Mouse (Mus musculus) midbrain, embryonic 11.5 days (tissue): ENCODE results near the gene Ska2. TPM values are rescaled to one million over a fixed set of nuclear protein-coding genes. Genes with fewer than 3 reads are reported as not detected.

ENCODE experiments used
- ATAC-seq: fragments of 200-750 bp; cut with Nextera tagmentation; 2 replicates; pipeline ENCODE4 v1.8.0; 2017; ENCODE audit warnings: moderate TSS enrichment, moderate library complexity; ENCODE audit not compliant: low FRiP score
- DNase-seq: peaks from one replicate; pipeline ENCODE4 v3.0.0; 2015; ENCODE audit warnings: low spot score; ENCODE audit errors: missing footprints
- H3K27ac ChIP-seq: fragments of 300-500 bp; sonication (generic); 2 replicates; pipeline ENCODE4 v1.5.1; 2014; ENCODE audit warnings: low read depth, low read length
- H3K27me3 ChIP-seq: fragments of 300-500 bp; sonication (generic); 2 replicates; pipeline ENCODE4 v1.6.1; 2014; ENCODE audit warnings: mild to moderate bottlenecking, low read length, moderate library complexity, mixed read lengths; ENCODE audit not compliant: control insufficient read depth, insufficient read depth
- H3K36me3 ChIP-seq: fragments of 300-500 bp; sonication (generic); 2 replicates; pipeline ENCODE4 v1.6.1; 2014; ENCODE audit warnings: mild to moderate bottlenecking, low read length, moderate library complexity, mixed read lengths; ENCODE audit not compliant: control insufficient read depth, insufficient read depth
- H3K4me1 ChIP-seq: fragments of 300-500 bp; sonication (generic); 2 replicates; pipeline ENCODE4 v1.6.1; 2014; ENCODE audit warnings: low read length; ENCODE audit not compliant: control insufficient read depth, insufficient read depth
- H3K4me2 ChIP-seq: fragments of 300-500 bp; sonication (generic); 2 replicates; pipeline ENCODE4 v1.6.1; 2014; ENCODE audit warnings: mild to moderate bottlenecking, moderate library complexity
- H3K4me3 ChIP-seq: fragments of 300-500 bp; sonication (generic); 2 replicates; pipeline ENCODE4 v1.5.1; 2014; ENCODE audit warnings: low read depth, low read length
- H3K9ac ChIP-seq: fragments of 300-500 bp; sonication (generic); 2 replicates; pipeline ENCODE4 v1.6.1; 2014; ENCODE audit warnings: low read length
- H3K9me3 ChIP-seq: fragments of 300-500 bp; sonication (generic); 2 replicates; pipeline ENCODE4 v1.6.1; 2016; ENCODE audit warnings: low read length; ENCODE audit not compliant: control insufficient read depth
- WGBS: fragments of 180-500 bp; shearing (Covaris S2); extraction: QIAGEN DNeasy Blood & Tissue Kit; methylation state at CpG from one replicate; pipeline ENCODE4 v1.1.7; 2014; 5-methylcytosine and 5-hydroxymethylcytosine counted together
- polyA plus RNA-seq: library from polyadenylated mRNA; unstranded; fragments of >200 nt; fragmentation: Nextera tagmentation; extraction: Ambion mirVana; gene quantifications from 2 replicates; pipeline ENCODE4 v1.2.1, GENCODE M21; 2014

Gene Ska2
- 113 and 115 TPM in 2 replicates for polyA plus RNA-seq

DNA sequence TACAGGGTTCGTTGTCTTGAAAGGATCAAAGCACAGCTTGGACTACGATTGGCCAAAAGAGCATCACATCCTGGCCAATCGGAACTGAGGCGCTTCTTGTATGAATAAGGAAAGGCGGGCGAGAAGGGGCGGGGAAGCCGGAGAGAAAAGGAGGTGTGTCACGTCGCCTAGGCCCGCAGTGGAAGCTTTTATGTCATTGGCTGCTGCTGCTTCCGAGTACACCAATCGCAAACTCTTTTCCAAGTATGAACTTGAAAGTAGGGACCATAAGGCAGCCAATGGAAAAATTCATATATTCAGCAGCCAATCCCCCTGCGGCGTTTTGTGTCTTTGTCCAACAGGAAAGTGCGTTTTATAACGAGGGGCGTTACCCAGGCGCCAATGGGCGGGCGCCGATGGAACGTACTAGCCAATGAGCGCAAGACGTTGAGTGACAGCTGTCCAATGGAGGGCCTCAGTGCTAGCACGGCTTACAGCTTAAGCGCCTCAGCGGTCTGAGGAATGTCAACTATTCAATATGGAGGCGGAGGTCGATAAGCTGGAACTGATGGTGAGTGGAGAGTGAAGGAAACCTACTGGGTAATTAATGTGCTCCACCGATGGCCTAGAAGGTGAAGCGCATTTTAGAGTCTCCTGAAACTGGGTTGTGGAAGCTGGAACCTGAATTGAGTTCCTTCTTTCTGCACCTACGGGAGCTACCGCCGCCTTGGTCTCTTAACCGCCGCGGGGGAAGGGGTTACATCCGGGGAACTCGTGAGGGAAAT is at the start of gene Ska2:
TSS of gene Ska2 (plus strand) at position 480 of the 764 bp plus-strand sequence.
- Histone ChIP-seq H3K9ac (peak within 1 kb of the TSS; percentile 98), H3K4me2 (peak within 1 kb of the TSS; percentile 63), H3K36me3 (peaks cover 12% of the 10 kb centered on the region), H3K4me1 (peaks cover 15% of the 10 kb centered on the region), H3K27ac (peak within 1 kb of the TSS; percentile 90), H3K9me3 (no peaks in the 10 kb centered on the region), H3K4me3 (peak within 1 kb of the TSS; percentile 78), H3K27me3 (no peaks in the 10 kb centered on the region)
- ATAC-seq = peak; percentile 99
- WGBS = under 1% methylated on average over 40 of the region's 40 CpGs
- peak; percentile 99 for DNase-seq

DNA sequence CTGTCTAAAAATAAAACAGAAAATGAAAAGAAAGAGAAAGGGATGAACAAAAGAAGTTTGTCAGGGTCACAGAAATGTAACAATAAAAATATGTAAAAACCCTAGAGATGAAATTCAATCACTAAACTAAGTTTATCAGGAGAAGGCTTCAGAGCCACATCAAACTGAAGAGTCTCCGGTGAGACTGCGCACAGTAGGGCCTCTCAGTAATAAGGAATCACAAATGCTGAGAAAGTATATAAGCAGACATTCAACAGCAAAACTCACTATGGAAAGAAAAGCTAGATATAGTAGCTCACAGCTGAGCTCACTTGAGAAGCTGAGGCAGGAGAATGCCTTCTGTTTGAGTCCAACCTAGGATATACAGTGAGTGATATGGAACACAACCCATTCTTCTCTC is 48.6 kb upstream of the Ska2 start:
- Histone ChIP-seq H3K36me3 (0 out of 2 replicates have a peak, but pooled peaks cover 2% of the 10 kb centered on the region), H3K4me3 (no peak overlapping the region), H3K9ac (no peak overlapping the region), H3K27ac (no peak overlapping the region), H3K9me3 (no peaks in the 10 kb centered on the region), H3K27me3 (no peaks in the 10 kb centered on the region), H3K4me2 (no peak overlapping the region), H3K4me1 (no peaks in the 10 kb centered on the region)
- ATAC-seq (no peak), DNase-seq (no peak)
- WGBS = 95% methylated on average over 2 of the region's 2 CpGs

DNA sequence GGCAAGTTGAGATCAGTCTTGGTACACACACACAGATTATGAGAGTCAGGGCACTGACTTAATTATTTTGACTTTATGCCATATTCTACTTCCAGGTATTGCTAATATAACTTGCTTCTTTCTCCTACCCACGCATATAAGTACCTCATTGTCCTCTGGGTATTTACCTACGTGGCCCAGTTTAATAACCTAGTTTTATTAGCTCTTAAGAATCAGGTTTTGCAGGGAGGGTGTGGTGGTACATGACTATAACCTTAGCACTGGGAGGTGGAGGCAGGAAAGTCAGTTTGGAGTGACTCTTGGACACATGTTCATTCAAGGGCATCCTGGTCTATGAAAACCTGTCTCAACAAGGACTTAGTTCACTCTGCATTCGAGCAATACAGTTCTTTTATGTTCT is 46.9 kb upstream of the Ska2 start:
- DNase-seq = no peak
- Histone ChIP-seq H3K4me1 (no peaks in the 10 kb centered on the region), H3K4me3 (no peak overlapping the region), H3K4me2 (no peak overlapping the region), H3K9me3 (no peaks in the 10 kb centered on the region), H3K9ac (no peak overlapping the region), H3K36me3 (0 out of 2 replicates have a peak, but pooled peaks cover 2% of the 10 kb centered on the region), H3K27ac (no peak overlapping the region), H3K27me3 (no peaks in the 10 kb centered on the region)
- ATAC-seq = no peak
- WGBS = 76% methylated on average over 3 of the region's 3 CpGs

GRCm38 (mm10) chr11:87073343-87073865 is 35.6 kb upstream of the Ska2 start:
- DNase-seq (peak; percentile 98), ATAC-seq (peak; percentile 74)
- H3K4me3 ChIP-seq = peak overlapping the region; percentile 60
- H3K9ac ChIP-seq = peak overlapping the region; percentile 95
- under 1% methylated on average over 24 of the region's 24 CpGs for WGBS
- H3K9me3 ChIP-seq = no peaks in the 10 kb centered on the region
- peak overlapping the region; percentile 95 for H3K27ac ChIP-seq
- no peaks in the 10 kb centered on the region for H3K27me3 ChIP-seq
- peak overlapping the region; percentile 83 for H3K4me2 ChIP-seq
- H3K36me3 ChIP-seq = peaks cover 4% of the 10 kb centered on the region
- peaks cover 7% of the 10 kb centered on the region for H3K4me1 ChIP-seq

DNA sequence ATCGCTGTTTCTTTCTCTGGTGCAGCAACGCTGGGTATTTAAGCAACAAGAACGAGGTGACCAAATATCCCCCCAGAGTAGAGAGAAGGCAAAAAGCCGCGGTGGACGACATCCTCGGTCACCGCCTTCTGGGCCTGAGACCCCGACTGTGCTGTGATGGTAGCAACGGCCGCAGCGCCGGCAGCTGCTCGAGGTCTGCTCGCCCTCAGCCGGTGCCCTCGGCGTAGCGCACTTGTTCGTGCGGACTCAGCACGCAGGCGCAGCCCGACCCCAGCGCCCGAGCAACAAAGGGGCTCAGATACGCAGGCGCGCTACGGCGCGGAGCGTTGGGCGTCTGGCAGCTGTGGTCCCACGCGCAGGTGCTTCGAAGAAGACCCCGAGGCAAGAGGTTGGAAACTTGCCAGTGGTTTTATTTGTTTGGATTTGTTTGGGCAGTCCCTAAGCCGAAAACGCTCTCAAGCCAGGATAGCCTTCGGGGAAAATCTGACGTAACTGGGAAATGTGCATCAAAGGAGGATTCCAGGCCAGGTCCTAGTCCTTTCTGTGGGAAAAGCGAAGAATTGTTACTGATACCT is 35.1 kb upstream of the Ska2 start, which contains the start of gene Gdpd1:
TSS of gene Gdpd1 (minus strand) at position 197 of the 575 bp plus-strand sequence.
- H3K4me2 ChIP-seq = peak within 1 kb of the TSS; percentile 83
- H3K4me3 ChIP-seq = peak within 1 kb of the TSS; percentile 60
- H3K36me3 ChIP-seq = peaks cover 4% of the 10 kb centered on the region
- peaks cover 7% of the 10 kb centered on the region for H3K4me1 ChIP-seq
- peak within 1 kb of the TSS; percentile 95 for H3K9ac ChIP-seq
- ATAC-seq = peak; percentile 96
- H3K27me3 ChIP-seq = no peaks in the 10 kb centered on the region
- 2% methylated on average over 43 of the region's 43 CpGs for WGBS
- DNase-seq = peak; percentile 98
- no peaks in the 10 kb centered on the region for H3K9me3 ChIP-seq
- peak within 1 kb of the TSS; percentile 95 for H3K27ac ChIP-seq

GRCm38 (mm10) chr11:87083712-87084111 is 25.3 kb upstream of the Ska2 start:
- Histone ChIP-seq H3K4me3 (no peak overlapping the region), H3K36me3 (peaks cover 13% of the 10 kb centered on the region), H3K9me3 (no peaks in the 10 kb centered on the region), H3K27me3 (no peaks in the 10 kb centered on the region), H3K27ac (no peak overlapping the region), H3K4me1 (peaks cover 19% of the 10 kb centered on the region), H3K4me2 (no peak overlapping the region), H3K9ac (no peak overlapping the region)
- ATAC-seq (no peak), DNase-seq (no peak)
- 86% methylated on average over 1 of the region's 1 CpGs for WGBS

- no peak overlapping the region for H3K27ac ChIP-seq
- H3K36me3 ChIP-seq = peaks cover 5% of the 10 kb centered on the region; the same call in 1 of the 2 replicates
- H3K9ac ChIP-seq = no peak overlapping the region
- no peak for DNase-seq
- WGBS = 91% methylated on average over 13 of the region's 13 CpGs
- peaks cover 19% of the 10 kb centered on the region for H3K4me1 ChIP-seq
- H3K4me2 ChIP-seq = peak overlapping the region; percentile 95
- no peaks in the 10 kb centered on the region for H3K27me3 ChIP-seq
- peak overlapping the region; percentile 79 for H3K4me3 ChIP-seq
- H3K9me3 ChIP-seq = no peaks in the 10 kb centered on the region
- no peak for ATAC-seq
These were observed 23.6 kb upstream of the Ska2 start for GRCm38 (mm10) chr11:87085461-87085860.

DNA sequence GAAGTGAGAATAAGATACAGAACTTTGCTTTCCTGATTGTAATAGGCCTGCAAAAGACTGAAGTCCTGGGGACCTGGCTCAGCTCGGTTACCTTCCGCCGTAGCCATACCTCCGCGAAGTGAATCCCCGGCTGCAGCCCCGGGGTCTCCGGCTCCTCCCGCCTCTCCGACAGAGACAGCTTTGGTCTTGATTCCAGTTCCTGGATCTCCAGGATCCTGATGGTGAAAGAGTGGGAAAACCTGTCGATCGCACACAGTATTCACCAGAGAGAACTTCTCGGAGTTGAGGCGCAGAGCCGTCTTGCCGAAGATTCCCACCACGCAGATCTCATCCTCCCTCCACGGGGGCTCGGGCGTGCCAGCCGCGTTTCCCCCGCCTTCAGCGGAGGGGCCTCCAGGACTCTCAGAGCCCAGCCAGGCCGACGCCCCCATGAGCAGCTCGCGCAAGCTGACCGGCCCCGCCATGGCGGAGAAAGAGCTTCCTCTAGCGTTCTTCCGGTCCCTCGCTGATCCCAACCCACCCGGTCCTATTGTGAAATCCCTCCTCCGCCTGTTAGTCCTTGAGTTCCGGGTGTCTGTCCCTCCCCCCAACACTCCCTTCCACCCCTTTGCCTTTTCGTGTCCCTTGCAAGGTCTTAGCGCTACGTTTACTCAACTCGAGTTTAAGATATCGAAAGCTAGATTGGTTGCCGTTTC is 22.6 kb upstream of the Ska2 start, which contains the start of gene Smg8:
TSS of gene Smg8 (minus strand) at position 485 of the 695 bp plus-strand sequence.
- H3K27me3 ChIP-seq = no peaks in the 10 kb centered on the region
- peaks cover under 1% of the 10 kb centered on the region; the same call in 1 of the 2 replicates for H3K36me3 ChIP-seq
- H3K27ac ChIP-seq = peak within 1 kb of the TSS; percentile 12; the same call in 1 of the 2 replicates
- DNase-seq (peak; percentile 95), ATAC-seq (peak; percentile 82)
- H3K9ac ChIP-seq = peak within 1 kb of the TSS; percentile 90
- H3K9me3 ChIP-seq = no peaks in the 10 kb centered on the region
- H3K4me2 ChIP-seq = peak within 1 kb of the TSS; percentile 95
- peak within 1 kb of the TSS; percentile 79 for H3K4me3 ChIP-seq
- whole genome bisulfite sequencing = 1% methylated on average over 43 of the region's 43 CpGs
- H3K4me1 ChIP-seq = peaks cover 19% of the 10 kb centered on the region
